Mouse (Mus musculus): ENCODE data around the gene Ccdc60. TPM values are rescaled to one million over a fixed set of nuclear protein-coding genes. Genes with fewer than 3 reads are reported as not detected.
A peak's percentile ranks its signal among the peaks of the same experiment; 100 is the strongest.

Ccdc60 gene
- polyA plus RNA-seq, 1 experiment = 0.08 TPM

DNA sequence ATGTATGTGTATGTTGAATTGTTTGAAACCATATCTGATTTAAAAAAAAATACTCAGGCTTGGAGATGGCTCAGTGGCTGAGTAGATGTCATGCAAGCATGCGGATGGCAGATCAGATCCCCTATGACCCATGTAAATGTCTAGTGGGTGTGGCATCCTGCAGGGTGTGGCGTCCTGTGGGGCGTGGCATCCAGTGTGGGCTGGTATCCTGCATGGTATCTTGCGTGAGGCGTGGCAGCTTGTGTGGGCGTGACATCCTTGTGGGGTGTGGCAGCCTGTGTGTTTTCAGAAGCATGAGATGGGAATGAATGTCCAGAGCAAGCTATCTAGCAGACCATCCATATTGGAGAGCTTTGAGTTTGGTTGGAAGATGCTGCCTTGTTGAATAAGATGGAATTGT, 36.6 kb downstream of the Ccdc60 start:
- 78% methylated on average over 6 of the region's 6 CpGs for WGBS
- no peak for DNase-seq
- Histone ChIP-seq H3K36me3 (ENCODE audit: control insufficient read depth, insufficient read depth, low read length) (no peaks in the 10 kb centered on the region), H3K27me3 (replicated peaks; ENCODE audit: control insufficient read depth, insufficient read depth, low read length) (no peaks in the 10 kb centered on the region), H3K4me3 (ENCODE audit: insufficient read depth, low read depth, low read length) (no peak overlapping the region), H3K27ac (ENCODE audit: insufficient read depth, low read depth, low read length) (no peak overlapping the region), H3K4me1 (ENCODE audit: control insufficient read depth, insufficient read depth, low read length) (no peaks in the 10 kb centered on the region)
- no peak for TF ChIP-seq POLR2A (IDR thresholded peaks at IDR 0.05; ENCODE audit: low read depth, low read length)
- TF ChIP-seq CTCF (conservative IDR thresholded peaks at IDR 0.05; ENCODE audit: insufficient read depth, insufficient read length, low read depth, low read length) = no peak

DNA sequence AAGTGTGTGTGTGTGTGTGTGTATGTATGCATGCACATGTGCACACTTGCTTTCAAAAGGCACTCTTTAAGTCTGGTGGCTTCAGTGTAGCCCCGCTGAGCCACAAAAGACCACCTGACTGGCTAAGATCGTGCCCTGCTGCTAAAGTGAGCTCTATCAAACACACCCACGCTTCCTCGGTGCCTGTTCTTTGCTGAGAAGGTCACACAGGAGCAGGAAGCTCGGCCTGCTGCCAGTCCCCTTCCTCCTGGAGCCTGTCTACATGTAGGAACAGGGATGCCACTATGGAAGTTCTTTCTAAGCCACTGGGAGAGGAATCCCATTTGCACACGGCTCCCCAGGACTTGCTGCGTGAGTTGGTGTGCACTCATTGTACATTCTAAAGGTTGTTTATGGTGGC, 42.1 kb downstream of the Ccdc60 start:
- Histone ChIP-seq H3K36me3 (ENCODE audit: control insufficient read depth, insufficient read depth, low read length) (no peaks in the 10 kb centered on the region), H3K27ac (ENCODE audit: insufficient read depth, low read depth, low read length) (no peak overlapping the region), H3K27me3 (replicated peaks; ENCODE audit: control insufficient read depth, insufficient read depth, low read length) (no peaks in the 10 kb centered on the region), H3K4me3 (ENCODE audit: insufficient read depth, low read depth, low read length) (no peak overlapping the region), H3K4me1 (ENCODE audit: control insufficient read depth, insufficient read depth, low read length) (no peaks in the 10 kb centered on the region)
- no peak for TF ChIP-seq POLR2A (IDR thresholded peaks at IDR 0.05; ENCODE audit: low read depth, low read length)
- no peak for TF ChIP-seq CTCF (conservative IDR thresholded peaks at IDR 0.05; ENCODE audit: insufficient read depth, insufficient read length, low read depth, low read length)
- WGBS = 58% methylated on average over 7 of the region's 7 CpGs
- DNase-seq = peak; percentile 56

DNA sequence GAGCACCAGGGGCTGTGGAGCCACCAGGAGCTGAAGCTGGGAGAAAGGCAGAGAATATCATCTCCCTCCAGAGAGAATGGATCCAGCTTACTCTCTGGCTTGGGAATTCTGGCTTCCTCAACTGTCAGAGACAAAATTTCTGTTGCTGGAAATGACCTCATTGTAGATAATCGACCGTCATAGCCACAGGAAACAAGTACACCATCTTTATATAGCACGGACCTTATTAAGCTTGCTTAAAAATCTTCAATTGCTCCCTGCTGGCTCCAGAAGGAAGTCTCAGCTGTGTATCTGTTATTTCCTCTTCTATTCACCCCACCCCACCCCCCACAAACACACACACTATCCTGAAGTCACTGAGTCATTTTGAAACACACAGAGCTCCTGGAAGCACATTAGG, 44.3 kb downstream of the Ccdc60 start:
- 67% methylated on average over 3 of the region's 3 CpGs for WGBS
- no peaks in the 10 kb centered on the region for H3K4me1 ChIP-seq (ENCODE audit: control insufficient read depth, insufficient read depth, low read length)
- H3K27ac ChIP-seq (ENCODE audit: insufficient read depth, low read depth, low read length) = no peak overlapping the region
- no peak for TF ChIP-seq CTCF (conservative IDR thresholded peaks at IDR 0.05; ENCODE audit: insufficient read depth, insufficient read length, low read depth, low read length)
- no peak for TF ChIP-seq POLR2A (IDR thresholded peaks at IDR 0.05; ENCODE audit: low read depth, low read length)
- no peaks in the 10 kb centered on the region for H3K27me3 ChIP-seq (replicated peaks; ENCODE audit: control insufficient read depth, insufficient read depth, low read length)
- no peaks in the 10 kb centered on the region for H3K36me3 ChIP-seq (ENCODE audit: control insufficient read depth, insufficient read depth, low read length)
- H3K4me3 ChIP-seq (ENCODE audit: insufficient read depth, low read depth, low read length) = no peak overlapping the region
- peak; percentile 54 for DNase-seq

DNA sequence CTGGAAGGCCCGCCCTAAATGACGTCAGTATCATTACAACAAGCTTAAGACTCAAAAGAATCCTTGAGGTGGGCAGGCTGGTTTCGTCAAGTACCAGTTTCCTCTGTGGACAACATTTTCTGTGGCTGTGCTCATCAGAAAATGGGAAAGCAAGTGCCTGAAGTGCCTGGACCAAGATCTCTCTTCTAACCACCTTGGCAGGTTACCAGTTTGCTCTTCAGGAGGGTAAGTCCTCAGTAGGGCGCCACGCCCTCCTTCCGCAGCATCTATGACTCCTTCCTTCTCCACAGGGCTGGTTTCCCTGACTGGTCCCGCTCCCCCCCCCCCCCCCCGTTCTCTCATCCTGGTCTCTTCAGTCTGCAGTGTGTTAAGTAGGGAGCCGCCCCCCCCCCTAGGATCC, 45.2 kb downstream of the Ccdc60 start:
- Histone ChIP-seq H3K36me3 (ENCODE audit: control insufficient read depth, insufficient read depth, low read length) (no peaks in the 10 kb centered on the region), H3K4me1 (ENCODE audit: control insufficient read depth, insufficient read depth, low read length) (no peaks in the 10 kb centered on the region), H3K27me3 (replicated peaks; ENCODE audit: control insufficient read depth, insufficient read depth, low read length) (no peaks in the 10 kb centered on the region), H3K27ac (ENCODE audit: insufficient read depth, low read depth, low read length) (no peak overlapping the region), H3K4me3 (ENCODE audit: insufficient read depth, low read depth, low read length) (no peak overlapping the region)
- TF ChIP-seq POLR2A (IDR thresholded peaks at IDR 0.05; ENCODE audit: low read depth, low read length) (no peak), CTCF (conservative IDR thresholded peaks at IDR 0.05; ENCODE audit: insufficient read depth, insufficient read length, low read depth, low read length) (no peak)
- 68% methylated on average over 9 of the region's 9 CpGs for WGBS
- DNase-seq = no peak

DNA sequence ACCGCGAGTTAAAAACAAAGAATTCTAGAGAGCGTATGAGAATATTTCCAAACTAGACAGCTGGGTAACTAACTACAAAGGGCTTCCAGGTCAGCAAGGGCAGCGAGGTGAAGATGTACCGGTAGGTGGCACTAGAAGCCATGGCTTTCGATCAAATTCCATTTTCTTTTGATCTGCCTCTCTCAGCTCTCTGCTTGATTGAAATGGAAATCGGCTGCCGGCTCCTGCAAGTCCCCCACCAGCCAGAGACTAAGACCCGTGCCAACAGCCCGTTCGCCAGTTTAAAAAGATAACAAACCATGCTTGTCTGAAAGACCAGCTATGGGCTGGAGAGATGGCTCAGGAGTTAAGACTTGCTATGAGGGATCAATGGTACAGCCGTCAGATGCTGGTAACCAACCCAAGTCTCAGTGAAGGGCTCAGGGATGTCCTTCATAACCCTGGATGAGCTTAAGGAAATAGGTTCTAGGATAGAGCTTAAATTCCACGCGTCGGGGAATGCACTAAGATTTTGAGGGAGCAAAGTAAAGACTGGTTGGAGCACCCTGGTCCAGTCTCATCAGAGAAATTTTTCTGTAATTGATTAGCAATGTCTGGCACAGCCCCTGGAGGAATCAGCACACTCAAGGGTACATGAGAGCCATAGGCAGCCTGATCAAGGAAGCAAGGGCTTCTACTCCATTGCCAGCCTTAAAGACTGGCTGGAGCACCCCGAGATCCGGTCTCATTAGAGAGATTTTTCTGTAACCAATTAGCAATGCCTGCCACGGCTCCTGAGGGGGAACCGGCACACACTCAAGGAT, 56.7 kb downstream of the Ccdc60 start:
- H3K27ac ChIP-seq (ENCODE audit: insufficient read depth, low read depth, low read length) = no peak overlapping the region
- DNase-seq = peak; percentile 49
- H3K4me3 ChIP-seq (ENCODE audit: insufficient read depth, low read depth, low read length) = no peak overlapping the region
- no peaks in the 10 kb centered on the region for H3K27me3 ChIP-seq (replicated peaks; ENCODE audit: control insufficient read depth, insufficient read depth, low read length)
- no peak for TF ChIP-seq POLR2A (IDR thresholded peaks at IDR 0.05; ENCODE audit: low read depth, low read length)
- peak; percentile 82 for TF ChIP-seq CTCF (conservative IDR thresholded peaks at IDR 0.05; ENCODE audit: insufficient read depth, insufficient read length, low read depth, low read length)
- 27% methylated on average over 19 of the region's 19 CpGs for WGBS
- no peaks in the 10 kb centered on the region for H3K36me3 ChIP-seq (ENCODE audit: control insufficient read depth, insufficient read depth, low read length)
- H3K4me1 ChIP-seq (ENCODE audit: control insufficient read depth, insufficient read depth, low read length) = no peaks in the 10 kb centered on the region

DNA sequence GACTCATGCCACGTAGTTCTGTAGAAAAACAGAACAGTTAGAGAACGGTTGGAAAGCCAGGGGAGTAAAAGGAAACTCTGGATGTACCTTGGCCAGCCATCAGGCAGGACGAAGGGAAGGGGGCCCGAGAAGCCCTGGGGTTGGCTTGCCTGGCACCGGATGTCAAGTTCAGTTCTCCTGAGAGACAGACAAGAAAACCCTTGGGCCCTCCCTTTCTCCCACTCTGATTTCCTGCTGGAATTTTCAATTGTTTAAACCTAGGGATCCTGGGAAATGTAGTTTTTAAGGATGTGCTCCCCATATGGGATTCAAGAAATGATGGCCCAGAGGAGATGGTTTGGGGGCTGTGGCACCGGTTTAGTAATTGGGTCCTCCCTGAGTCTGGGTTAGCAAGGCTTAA, 60.4 kb downstream of the Ccdc60 start:
- DNase-seq = no peak
- Histone ChIP-seq H3K4me1 (ENCODE audit: control insufficient read depth, insufficient read depth, low read length) (no peaks in the 10 kb centered on the region), H3K36me3 (ENCODE audit: control insufficient read depth, insufficient read depth, low read length) (no peaks in the 10 kb centered on the region), H3K27me3 (replicated peaks; ENCODE audit: control insufficient read depth, insufficient read depth, low read length) (no peaks in the 10 kb centered on the region), H3K4me3 (ENCODE audit: insufficient read depth, low read depth, low read length) (no peak overlapping the region), H3K27ac (ENCODE audit: insufficient read depth, low read depth, low read length) (no peak overlapping the region)
- 73% methylated on average over 6 of the region's 6 CpGs for WGBS
- TF ChIP-seq CTCF (conservative IDR thresholded peaks at IDR 0.05; ENCODE audit: insufficient read depth, insufficient read length, low read depth, low read length) (no peak), POLR2A (IDR thresholded peaks at IDR 0.05; ENCODE audit: low read depth, low read length) (no peak)

DNA sequence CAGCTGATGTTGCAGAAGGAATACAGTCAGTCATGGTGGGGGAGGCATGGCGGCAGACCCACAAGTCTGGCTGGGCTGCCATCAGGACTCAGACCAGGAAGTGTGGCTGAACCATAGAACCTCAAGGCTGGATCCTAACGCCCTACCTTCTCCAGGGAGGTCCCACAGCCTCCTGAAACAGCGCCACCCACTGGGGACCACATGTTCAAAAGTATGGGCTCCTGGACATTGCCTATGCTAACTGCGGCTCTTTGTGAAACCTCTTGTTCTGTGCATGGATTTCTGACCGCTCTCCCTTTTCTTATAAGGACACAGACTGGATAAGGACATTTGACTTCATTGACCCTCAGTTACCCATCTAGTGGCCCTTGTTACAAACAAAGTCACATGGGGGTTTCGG, 64.8 kb downstream of the Ccdc60 start:
- DNase-seq = no peak
- TF ChIP-seq CTCF (conservative IDR thresholded peaks at IDR 0.05; ENCODE audit: insufficient read depth, insufficient read length, low read depth, low read length) (no peak), POLR2A (IDR thresholded peaks at IDR 0.05; ENCODE audit: low read depth, low read length) (no peak)
- 77% methylated on average over 6 of the region's 6 CpGs for WGBS
- Histone ChIP-seq H3K4me1 (ENCODE audit: control insufficient read depth, insufficient read depth, low read length) (no peaks in the 10 kb centered on the region), H3K36me3 (ENCODE audit: control insufficient read depth, insufficient read depth, low read length) (no peaks in the 10 kb centered on the region), H3K27ac (ENCODE audit: insufficient read depth, low read depth, low read length) (no peak overlapping the region), H3K27me3 (replicated peaks; ENCODE audit: control insufficient read depth, insufficient read depth, low read length) (no peaks in the 10 kb centered on the region), H3K4me3 (ENCODE audit: insufficient read depth, low read depth, low read length) (no peak overlapping the region)

Data from kidney, adult 2 months (tissue).